In the genomic region with DNA sequence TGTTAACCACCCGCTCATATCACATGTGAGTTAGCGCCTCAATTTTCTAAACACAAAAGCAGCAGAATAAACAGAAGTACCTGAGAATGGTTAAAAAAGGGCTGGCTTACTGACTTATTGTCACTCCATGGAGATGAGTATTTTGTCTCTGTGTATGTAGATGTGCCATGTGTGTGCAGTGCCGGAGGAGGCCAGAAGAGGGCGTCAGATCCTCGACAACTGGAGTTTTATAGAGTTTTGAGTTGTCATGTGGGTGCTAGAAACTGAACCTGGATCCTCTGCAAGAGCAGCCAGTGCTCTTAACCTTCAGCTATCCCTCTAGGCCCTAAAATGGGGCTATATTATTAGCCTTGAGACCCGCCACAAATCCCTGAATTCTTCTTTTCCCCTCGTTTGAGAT, we compare ENCODE assay signal across 20 mouse cellular contexts. TPM values are rescaled to one million over a fixed set of nuclear protein-coding genes. Genes with fewer than 3 reads are reported as not detected.
DNase-seq lines count a peak whose midpoint lies in the region; ATAC-seq and TF ChIP-seq lines count a peak whose summit lies in the region.
"Had no signal": no experiment of that assay in that cellular context is flagged by ENCODE, and none has a peak within 500 bp of the region (broad histone marks: within the 10 kb centered on the region; RNA-seq: fewer than 3 reads in every experiment).

No protein-coding gene starts in this region.

- no peak for TF ChIP-seq EP300 in lung, postnatal 0 days (IDR thresholded peaks at IDR 0.05)

- H3K9ac ChIP-seq in lung, postnatal 0 days (replicated peaks; ENCODE audit: low read depth), result no peak overlapping the region
- H3K9ac ChIP-seq: forebrain, embryonic 13.5 days; forebrain, postnatal 0 days; heart, embryonic 13.5 days had no signal

- H3K4me2 ChIP-seq in lung, postnatal 0 days (replicated peaks; ENCODE audit: low read depth, low read length), result no peak overlapping the region
- H3K4me2 ChIP-seq: forebrain, embryonic 13.5 days; heart, embryonic 13.5 days had no signal

- no peak overlapping the region for H3K27ac ChIP-seq in left cerebral cortex, adult 2 months
- H3K27ac ChIP-seq in lung, postnatal 0 days (ENCODE audit: low read length), result no peak overlapping the region
- H3K27ac ChIP-seq: forebrain, embryonic 13.5 days; heart, adult 2 months; heart, embryonic 13.5 days had no signal

- WGBS in lung, postnatal 0 days, result 76% methylated on average over 7 of the region's 7 CpGs

- no peak for ATAC-seq in lung, postnatal 0 days
- ATAC-seq: activated CD4-positive, CD25-positive, alpha-beta regulatory T cell, adult 4 months; forebrain, embryonic 13.5 days; hindbrain, embryonic 16.5 days had no signal

- no peaks in the 10 kb centered on the region for H3K4me1 ChIP-seq in lung, postnatal 0 days (ENCODE audit: insufficient read depth, low read depth, low read length)
- H3K4me1 ChIP-seq in E14TG2a.4 (replicated peaks; ENCODE audit: low read depth, low read length), result no peaks in the 10 kb centered on the region
- H3K4me1 ChIP-seq: forebrain, embryonic 13.5 days; heart, embryonic 13.5 days had no signal

- intact Hi-C loops in left cerebral cortex, adult 2 months (cut with DNase I), result loop anchor here (5.0 kb wide), 1 partner anchor 52 kb away; no protein-coding TSS in a partner anchor
- intact Hi-C loops in left cerebral cortex, postnatal 25 days (cut with DNase I), result no loop called here

- H3K27me3 ChIP-seq in lung, postnatal 0 days (replicated peaks; ENCODE audit: insufficient read depth, low read length), result no peaks in the 10 kb centered on the region
- peaks cover 2% of the 10 kb centered on the region; the same call in 1 of the 2 replicates for H3K27me3 ChIP-seq in E14TG2a.4 (ENCODE audit: insufficient read depth, low read length)
- H3K27me3 ChIP-seq: forebrain, embryonic 13.5 days; heart, embryonic 13.5 days had no signal

- DNase-seq in left cerebral cortex, adult 2 months (ENCODE audit: extremely low spot score in 1 of 2, low spot score in 2 of 2), result no peak
- DNase-seq in left cerebral cortex, postnatal 25 days (ENCODE audit: low spot score in 2 of 2), result no peak
- no peak for DNase-seq in lung, postnatal 0 days (ENCODE audit: low spot score)
- DNase-seq in lung, postnatal 36 days, result no peak
- DNase-seq in R1 (ENCODE audit: low read depth, low spot score), result peak; percentile 27
- no peak for DNase-seq in spleen, postnatal 36 days (ENCODE audit: low spot score in 2 of 2)
- DNase-seq: adrenal gland, postnatal 14 days; cerebellum, adult 18-20 months; cerebellum, adult 9-11 months; cerebellum, postnatal 36 days; gastrocnemius, postnatal 14 days; heart, adult 2 months; heart, postnatal 36 days had no signal

- TF ChIP-seq CTCF in left cerebral cortex, adult 2 months (IDR thresholded peaks at IDR 0.05), result peak; percentile 10
- TF ChIP-seq CTCF in lung, postnatal 0 days (IDR thresholded peaks at IDR 0.05), result peak; percentile 26
- peak; percentile 51 for TF ChIP-seq CTCF in E14TG2a.4 (conservative IDR thresholded peaks at IDR 0.05; ENCODE audit: low read length)

- no peaks in the 10 kb centered on the region for H3K36me3 ChIP-seq in lung, postnatal 0 days (ENCODE audit: insufficient read depth, low read length)
- H3K36me3 ChIP-seq in E14TG2a.4 (ENCODE audit: insufficient read depth, low read length), result no peaks in the 10 kb centered on the region
- H3K36me3 ChIP-seq: G1E; heart, embryonic 13.5 days had no signal

- H3K9me3 ChIP-seq in lung, postnatal 0 days (ENCODE audit: low read length), result no peaks in the 10 kb centered on the region
- H3K9me3 ChIP-seq in E14TG2a.4 (ENCODE audit: low read length), result no peaks in the 10 kb centered on the region
- H3K9me3 ChIP-seq: forebrain, embryonic 13.5 days; G1E; heart, embryonic 13.5 days had no signal

- H3K4me3 ChIP-seq in left cerebral cortex, adult 2 months, result no peak overlapping the region
- H3K4me3 ChIP-seq in lung, postnatal 0 days (ENCODE audit: low read depth, low read length), result no peak overlapping the region
- no peak overlapping the region for H3K4me3 ChIP-seq in E14TG2a.4 (replicated peaks; ENCODE audit: low read length)
- H3K4me3 ChIP-seq: forebrain, embryonic 13.5 days; heart, adult 2 months; heart, embryonic 13.5 days had no signal

RNA-seq across cellular contexts. Expression of a gene that starts 27.3 kb away (rescaled TPM):
- total RNA-seq in left cerebral cortex, adult 2 months (2021), result 10 to 100 TPM; 29.9 to 32.2 TPM
- total RNA-seq in left cerebral cortex, postnatal 25 days (2021), result 10 to 100 TPM; 28.9 to 31.8 TPM
- polyA plus RNA-seq in lung, postnatal 0 days (2015; fragmentation: Nextera tagmentation; extraction: Ambion mirVana), result 6.9 and 10.1 TPM in 2 replicates
